Mouse (Mus musculus) limb, embryonic 11.5 days (tissue): ENCODE data around the gene Wbp4. TPM values are rescaled to one million over a fixed set of nuclear protein-coding genes. Genes with fewer than 3 reads are reported as not detected.
A peak's percentile ranks its signal among the peaks of the same experiment; 100 is the strongest.

Experiments
- ATAC-seq: fragments of 200-750 bp; cut with Nextera tagmentation; 2 replicates; pipeline ENCODE4 v1.8.0; 2017; ENCODE audit warnings: low read depth; ENCODE audit not compliant: insufficient number of reproducible peaks, low FRiP score, low TSS enrichment
- DNase-seq: peaks from one replicate; pipeline ENCODE4 v3.0.0-alpha.2; 2015; ENCODE audit warnings: low spot score
- H3K27ac ChIP-seq: fragments of 300-500 bp; sonication (generic); replicated peaks from 2 replicates; pipeline ENCODE4 v1.5.1; 2014; ENCODE audit warnings: low read depth, mild to moderate bottlenecking, low read length
- H3K27me3 ChIP-seq: fragments of 300-500 bp; sonication (generic); 2 replicates; pipeline ENCODE4 v1.6.1; 2014; ENCODE audit warnings: mild to moderate bottlenecking, low read length, mixed read lengths; ENCODE audit not compliant: control insufficient read depth, insufficient read depth
- H3K36me3 ChIP-seq: fragments of 300-500 bp; sonication (generic); 2 replicates; pipeline ENCODE4 v1.6.1; 2014; ENCODE audit warnings: mild to moderate bottlenecking, low read length, moderate library complexity, mixed read lengths; ENCODE audit not compliant: control insufficient read depth, insufficient read depth
- H3K4me1 ChIP-seq: fragments of 300-500 bp; sonication (generic); 2 replicates; pipeline ENCODE4 v1.6.1; 2014; ENCODE audit warnings: low read length, mixed read lengths; ENCODE audit not compliant: control insufficient read depth, insufficient read depth
- H3K4me2 ChIP-seq: fragments of 300-500 bp; sonication (generic); 2 replicates; pipeline ENCODE4 v1.6.1; 2014; ENCODE audit warnings: low read depth, mild to moderate bottlenecking, moderate library complexity; ENCODE audit not compliant: severe bottlenecking
- H3K4me3 ChIP-seq: fragments of 300-500 bp; sonication (generic); 2 replicates; pipeline ENCODE4 v1.5.1; 2014; ENCODE audit warnings: low read depth, low read length
- H3K9ac ChIP-seq: fragments of 300-500 bp; sonication (generic); 2 replicates; pipeline ENCODE4 v1.6.1; 2014; ENCODE audit warnings: mild to moderate bottlenecking, low read length
- H3K9me3 ChIP-seq: fragments of 300-500 bp; sonication (generic); 2 replicates; pipeline ENCODE4 v1.6.1; 2016; ENCODE audit warnings: low read length; ENCODE audit not compliant: control insufficient read depth
- WGBS: fragments of 180-500 bp; shearing (Covaris S2); extraction: QIAGEN DNeasy Blood & Tissue Kit; methylation state at CpG from one replicate; pipeline ENCODE4 v1.1.7; 2014; 5-methylcytosine and 5-hydroxymethylcytosine counted together
- polyA plus RNA-seq: library from polyadenylated mRNA; unstranded; fragments of >200 nt; fragmentation: Nextera tagmentation; extraction: Ambion mirVana; gene quantifications from 2 replicates; pipeline ENCODE4 v1.2.1, GENCODE M21; 2014

Wbp4 gene
- polyA plus RNA-seq, 1 experiment from 2014 or later = 59.4 TPM

GRCm38 (mm10) chr14:79500756-79501155 lies 19.4 kb upstream of the Wbp4 start:
- H3K9ac ChIP-seq = no peak overlapping the region
- WGBS = 81% methylated on average over 4 of the region's 4 CpGs
- H3K4me1 ChIP-seq = no peaks in the 10 kb centered on the region
- H3K9me3 ChIP-seq = no peaks in the 10 kb centered on the region
- no peak overlapping the region for H3K27ac ChIP-seq
- ATAC-seq = no peak
- no peak for DNase-seq
- no peak overlapping the region for H3K4me2 ChIP-seq
- H3K36me3 ChIP-seq = no peaks in the 10 kb centered on the region
- no peaks in the 10 kb centered on the region for H3K27me3 ChIP-seq
- no peak overlapping the region for H3K4me3 ChIP-seq

- no peaks in the 10 kb centered on the region for H3K36me3 ChIP-seq
- no peak overlapping the region for H3K27ac ChIP-seq
- no peak overlapping the region for H3K9ac ChIP-seq
- WGBS = 81% methylated on average over 9 of the region's 9 CpGs
- no peaks in the 10 kb centered on the region for H3K27me3 ChIP-seq
- H3K4me2 ChIP-seq = no peak overlapping the region
- ATAC-seq = no peak
- H3K4me3 ChIP-seq = no peak overlapping the region
- no peaks in the 10 kb centered on the region for H3K9me3 ChIP-seq
- no peak for DNase-seq
- H3K4me1 ChIP-seq = no peaks in the 10 kb centered on the region
These were observed 18.0 kb upstream of the Wbp4 start for GRCm38 (mm10) chr14:79499326-79499725.

- no peak overlapping the region for H3K4me3 ChIP-seq
- H3K9me3 ChIP-seq = no peaks in the 10 kb centered on the region
- H3K9ac ChIP-seq = no peak overlapping the region
- no peak for DNase-seq
- H3K36me3 ChIP-seq = no peaks in the 10 kb centered on the region
- H3K27me3 ChIP-seq = no peaks in the 10 kb centered on the region
- ATAC-seq = no peak
- no peaks in the 10 kb centered on the region for H3K4me1 ChIP-seq
- H3K27ac ChIP-seq = no peak overlapping the region
- no peak overlapping the region for H3K4me2 ChIP-seq
- 62% methylated on average over 6 of the region's 6 CpGs for WGBS
These were observed 13.0 kb upstream of the Wbp4 start for GRCm38 (mm10) chr14:79494349-79494748.

- Histone ChIP-seq H3K9ac (no peak overlapping the region), H3K4me1 (peaks cover 13% of the 10 kb centered on the region), H3K4me2 (no peak overlapping the region), H3K27me3 (no peaks in the 10 kb centered on the region), H3K27ac (no peak overlapping the region), H3K4me3 (no peak overlapping the region), H3K9me3 (no peaks in the 10 kb centered on the region), H3K36me3 (no peaks in the 10 kb centered on the region)
- no peak for ATAC-seq
- DNase-seq = no peak
- 78% methylated on average over 3 of the region's 3 CpGs for WGBS
These were observed 8.9 kb upstream of the Wbp4 start for GRCm38 (mm10) chr14:79490246-79490645.

GRCm38 (mm10) chr14:79489150-79489549 lies 7.8 kb upstream of the Wbp4 start:
- Histone ChIP-seq H3K27me3 (no peaks in the 10 kb centered on the region), H3K4me2 (no peak overlapping the region), H3K36me3 (no peaks in the 10 kb centered on the region), H3K4me1 (peaks cover 13% of the 10 kb centered on the region), H3K9ac (no peak overlapping the region), H3K27ac (no peak overlapping the region), H3K9me3 (no peaks in the 10 kb centered on the region), H3K4me3 (no peak overlapping the region)
- WGBS = 79% methylated on average over 12 of the region's 12 CpGs
- no peak for ATAC-seq
- DNase-seq = no peak

- DNase-seq = no peak
- Histone ChIP-seq H3K4me2 (no peak overlapping the region), H3K4me3 (no peak overlapping the region), H3K36me3 (no peaks in the 10 kb centered on the region), H3K4me1 (peaks cover 15% of the 10 kb centered on the region), H3K9me3 (no peaks in the 10 kb centered on the region), H3K27me3 (no peaks in the 10 kb centered on the region), H3K9ac (no peak overlapping the region), H3K27ac (no peak overlapping the region)
- ATAC-seq = no peak
- 45% methylated on average over 9 of the region's 9 CpGs for WGBS
These were observed 7.2 kb upstream of the Wbp4 start for GRCm38 (mm10) chr14:79488531-79488930.

- Histone ChIP-seq H3K4me1 (peaks cover 23% of the 10 kb centered on the region), H3K4me2 (peak overlapping the region; percentile 56), H3K27me3 (no peaks in the 10 kb centered on the region), H3K27ac (no peak overlapping the region), H3K4me3 (peak overlapping the region; percentile 29), H3K9ac (peak overlapping the region; percentile 22), H3K36me3 (no peaks in the 10 kb centered on the region), H3K9me3 (no peaks in the 10 kb centered on the region)
- 3% methylated on average over 19 of the region's 19 CpGs for WGBS
- DNase-seq = peak; percentile 49
- ATAC-seq = 0 out of 2 replicates have a peak, but pooled peaks have one; percentile 19
These were observed 5.8 kb upstream of the Wbp4 start for GRCm38 (mm10) chr14:79486993-79487731.

- ATAC-seq (no peak), DNase-seq (peak; percentile 25)
- H3K36me3 ChIP-seq = no peaks in the 10 kb centered on the region
- no peaks in the 10 kb centered on the region for H3K9me3 ChIP-seq
- 0 out of 2 replicates have a peak overlapping the region, but pooled peaks have one; percentile 29 for H3K4me3 ChIP-seq
- peak overlapping the region; percentile 22; the same call in 1 of the 2 replicates for H3K9ac ChIP-seq
- H3K4me2 ChIP-seq = peak overlapping the region; percentile 56; the same call in 1 of the 2 replicates
- H3K27ac ChIP-seq = no peak overlapping the region
- H3K4me1 ChIP-seq = peaks cover 23% of the 10 kb centered on the region
- H3K27me3 ChIP-seq = no peaks in the 10 kb centered on the region
- 16% methylated on average over 8 of the region's 8 CpGs for WGBS
These were observed 5.3 kb upstream of the Wbp4 start for GRCm38 (mm10) chr14:79486617-79486992.
